Mouse (Mus musculus) left cerebral cortex, postnatal 14 days (tissue): ENCODE measurements around the gene Mas1. TPM values are rescaled to one million over a fixed set of nuclear protein-coding genes. Genes with fewer than 3 reads are reported as not detected.

Experiments used
- DNase-seq, 2 experiments: peaks; one replicate each; pipeline ENCODE4 v3.0.0; 2021 to 2022; ENCODE audit warnings: low spot score in 2 of 2, mixed read lengths in 1 of 2
- intact Hi-C: fragments of 180-260 bp; cut with DNase I; formaldehyde crosslinking; loops from one replicate; pipeline ENCODE4 v1.15.1; 2025
- total RNA-seq, 2 experiments: library from RNA; stranded (reverse); gene quantifications; 2 replicates each; pipeline ENCODE4 v1.2.3; 2021

The Mas1 gene
- total RNA-seq, 2 experiments from 2014 or later = 25.5 to 26.0 TPM

DNA sequence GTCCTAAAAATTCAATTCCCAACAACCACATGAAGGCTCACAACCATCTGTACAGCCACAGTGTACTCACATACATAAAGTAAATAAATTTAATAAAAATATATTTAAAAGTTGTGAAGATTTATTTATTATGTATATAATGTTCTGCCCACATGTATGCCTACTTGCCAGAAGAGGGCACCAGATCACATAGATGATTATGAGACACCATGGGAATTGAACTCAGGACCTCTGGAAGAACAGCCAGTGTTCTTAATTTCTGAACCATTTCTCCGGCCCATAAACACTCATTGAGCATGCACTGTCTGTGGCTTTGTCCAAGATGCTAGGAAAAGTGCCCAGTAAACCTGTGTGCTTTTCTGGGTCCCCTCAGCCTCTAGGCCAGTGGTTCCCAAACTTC is 13.3 kb upstream of the Mas1 start:
- no peak for DNase-seq
- intact Hi-C loops = loop anchor here (5.0 kb wide), 1 partner anchor 116 kb away; no protein-coding TSS in a partner anchor

GRCm38 (mm10) chr17:12880178-12880577 is 12.2 kb upstream of the Mas1 start:
- intact Hi-C loops = loop anchor here (5.0 kb wide), 1 partner anchor 117 kb away; no protein-coding TSS in a partner anchor
- peak; percentile 92 to 93 for DNase-seq

GRCm38 (mm10) chr17:12875734-12876133 is 7.8 kb upstream of the Mas1 start, which contains the start of gene Mrgprh:
Mrgprh (plus strand) TSS chr17:12876034.
- DNase-seq = no peak
- intact Hi-C loops = no loop called here

DNA sequence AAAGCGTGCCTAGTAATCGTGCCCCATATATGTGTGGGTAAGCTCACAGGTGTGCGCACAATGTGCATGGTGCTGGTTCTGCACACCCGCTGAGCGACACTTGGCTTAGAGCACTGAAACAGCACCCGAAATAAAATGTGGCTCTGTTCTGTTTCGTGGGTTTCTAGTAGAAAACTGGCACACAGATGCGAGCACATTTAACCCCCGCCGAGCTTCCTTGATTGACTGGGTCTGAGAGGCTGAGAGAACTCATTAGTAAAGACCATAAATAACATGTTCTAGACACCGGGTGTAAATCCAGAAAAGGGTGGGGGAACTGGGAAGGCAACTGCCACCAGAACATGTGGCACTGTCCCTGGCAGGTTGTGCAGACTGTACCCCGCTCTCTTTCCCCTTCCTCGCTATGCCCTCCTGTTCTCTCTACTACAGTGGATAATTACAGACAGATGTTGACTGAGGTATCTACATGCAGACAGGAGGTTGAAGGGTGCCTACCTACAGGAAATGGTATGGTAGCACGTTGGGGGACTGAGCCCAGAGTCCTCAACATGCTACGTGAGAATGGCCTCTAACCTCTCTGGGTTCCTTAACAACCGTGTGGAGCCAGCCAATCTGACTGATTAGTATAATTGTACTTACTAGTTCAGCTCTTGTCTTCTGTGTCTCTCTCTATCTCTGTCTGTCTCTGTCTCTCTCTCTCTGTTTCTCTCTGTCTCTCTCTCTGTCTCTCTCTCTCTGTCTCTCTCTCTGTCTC is 4.5 kb upstream of the Mas1 start:
- intact Hi-C loops = no loop called here
- DNase-seq = peak; percentile 37 to 76

DNA sequence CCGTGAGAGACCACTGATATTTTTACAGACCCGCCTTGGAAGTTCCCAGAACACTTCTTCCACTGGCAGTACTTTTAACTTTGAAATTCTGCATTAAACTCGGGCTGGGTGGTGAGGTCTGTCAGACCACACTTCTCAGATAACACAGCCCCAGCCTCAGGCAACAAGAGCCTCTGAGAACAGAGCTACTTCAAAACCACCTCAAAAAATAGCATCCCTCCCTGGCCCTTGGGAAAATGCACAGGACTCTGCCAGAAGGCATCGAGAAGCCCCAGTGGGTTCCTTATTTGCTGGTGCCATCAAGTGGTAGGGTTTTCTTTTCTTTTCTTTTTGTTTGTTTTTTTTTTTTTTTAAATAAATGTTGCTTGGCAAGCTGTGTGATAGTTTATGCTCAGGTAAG is 697 bp upstream of the Mas1 start:
- no peak for DNase-seq
- intact Hi-C loops = loop anchor here (5.0 to 10.0 kb wide), 2 partner anchors 71 to 454 kb away; no protein-coding TSS in a partner anchor

DNA sequence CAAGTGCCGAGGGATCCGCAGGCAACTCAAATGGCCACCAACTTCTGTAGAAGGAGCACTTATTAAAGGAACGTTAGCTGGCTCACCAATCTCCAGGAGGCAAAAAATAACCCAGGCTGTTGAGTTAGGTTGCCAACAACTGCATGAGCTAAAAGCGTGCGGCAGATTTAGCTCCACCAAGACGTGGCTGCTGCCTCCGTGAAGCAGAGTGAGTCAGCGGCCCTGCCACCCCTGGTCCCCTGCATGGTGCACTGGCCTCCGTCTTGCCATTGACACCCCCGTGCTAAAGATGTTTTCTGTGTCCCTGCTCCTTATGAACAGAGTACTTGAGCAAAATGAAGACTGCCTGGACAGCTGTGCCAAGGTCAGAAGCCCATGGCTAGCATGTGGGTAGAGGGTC is 1.1 kb downstream of the Mas1 start:
- intact Hi-C loops = loop anchor here (5.0 to 10.0 kb wide), 2 partner anchors 70 to 452 kb away; no protein-coding TSS in a partner anchor

GRCm38 (mm10) chr17:12865407-12865806 is 2.5 kb downstream of the Mas1 start:
- intact Hi-C loops = loop anchor here (5.0 to 10.0 kb wide), 2 partner anchors 68 to 451 kb away; no protein-coding TSS in a partner anchor
- DNase-seq = no peak

More for the DNA sequence above, 1.1 kb downstream of the Mas1 start:
- peak; percentile 52 to 64 for DNase-seq

- DNase-seq = no peak
- intact Hi-C loops = loop anchor here (10.0 kb wide), 1 partner anchor 449 kb away; no protein-coding TSS in a partner anchor
These were observed 3.8 kb downstream of the Mas1 start for GRCm38 (mm10) chr17:12864111-12864510.

GRCm38 (mm10) chr17:12859006-12859520 is 8.9 kb downstream of the Mas1 start:
- intact Hi-C loops = no loop called here
- no peak for DNase-seq

DNA sequence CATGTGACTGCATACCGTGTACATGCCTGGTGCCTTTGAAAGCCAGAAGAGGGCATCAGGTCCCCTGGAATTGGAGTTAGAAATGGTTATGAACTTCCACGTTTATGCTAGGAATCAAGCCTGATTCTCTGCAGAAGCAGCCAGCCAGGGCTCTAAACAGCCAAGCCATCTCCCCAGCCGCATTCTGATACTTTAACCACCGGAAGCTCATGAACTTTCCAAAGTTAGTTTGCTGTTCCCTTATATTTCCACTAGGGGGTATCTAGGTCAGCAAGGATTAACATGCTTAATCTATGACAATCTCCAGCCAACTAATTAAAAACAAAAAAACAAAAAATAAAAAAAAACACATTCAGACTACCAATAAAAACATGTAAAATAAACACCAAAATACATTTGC is 9.9 kb downstream of the Mas1 start:
- intact Hi-C loops = no loop called here
- DNase-seq = no peak

DNA sequence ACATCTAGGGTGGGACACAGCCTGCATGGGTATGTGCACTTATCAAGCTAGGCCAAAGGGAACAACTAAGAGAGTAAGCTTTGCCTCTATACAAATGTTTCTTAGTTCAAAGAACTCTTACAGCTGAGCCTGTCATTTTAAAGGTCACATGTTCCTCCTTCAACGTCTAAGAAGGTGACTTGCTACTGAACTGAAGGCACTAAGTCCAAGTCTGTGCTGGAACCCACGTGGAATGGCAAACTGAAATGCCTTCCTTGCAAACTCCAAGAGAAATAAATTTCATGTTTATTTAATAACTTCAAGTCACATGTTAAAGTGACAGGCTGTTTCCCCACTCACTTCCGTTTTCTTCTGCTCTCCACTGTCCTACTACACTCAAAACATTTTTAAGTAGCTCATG is 10.5 kb downstream of the Mas1 start:
- DNase-seq = no peak
- intact Hi-C loops = no loop called here

- intact Hi-C loops = no loop called here
- no peak for DNase-seq
These were observed 13.6 kb downstream of the Mas1 start for GRCm38 (mm10) chr17:12854386-12854785.

- intact Hi-C loops = no loop called here
- DNase-seq = peak in 1 of 2 experiments; percentile 36
These were observed 14.1 kb downstream of the Mas1 start for GRCm38 (mm10) chr17:12853821-12854220.

GRCm38 (mm10) chr17:12851689-12852088 is 16.3 kb downstream of the Mas1 start:
- intact Hi-C loops = no loop called here
- peak; percentile 52 to 57 for DNase-seq

DNA sequence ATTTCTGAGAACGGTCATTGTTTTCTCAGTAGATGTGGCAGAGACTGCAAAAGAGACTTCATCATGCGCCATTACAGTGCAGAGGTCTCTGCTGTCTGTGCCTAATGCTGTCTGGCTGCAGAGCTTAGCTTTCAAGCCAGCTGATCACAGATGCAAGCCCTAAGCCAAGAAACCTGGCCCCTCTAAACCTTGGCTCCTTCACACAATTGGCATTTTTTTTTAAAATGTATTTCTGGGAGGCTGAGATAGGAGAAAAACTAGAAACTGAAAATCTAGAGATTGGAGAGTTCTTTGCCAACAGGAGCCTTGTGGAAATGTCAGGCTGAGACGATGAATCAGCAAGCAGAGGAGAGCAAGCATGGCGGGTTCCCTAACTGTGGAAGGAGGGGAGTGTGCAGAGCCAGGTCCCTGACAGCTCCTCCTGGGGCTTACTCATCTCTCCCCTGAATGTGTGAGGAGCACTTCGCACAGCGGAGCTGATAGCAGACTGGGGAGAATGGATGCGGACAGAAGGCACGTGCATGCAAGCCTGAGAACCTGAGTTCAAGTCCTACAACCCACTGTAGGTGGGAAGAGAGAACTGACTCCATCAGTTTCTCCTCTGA is 18.1 kb downstream of the Mas1 start:
- intact Hi-C loops = no loop called here
- peak; percentile 56 to 64 for DNase-seq

- no peak for DNase-seq
- intact Hi-C loops = no loop called here
These were observed 20.2 kb downstream of the Mas1 start for GRCm38 (mm10) chr17:12847736-12848135.

DNA sequence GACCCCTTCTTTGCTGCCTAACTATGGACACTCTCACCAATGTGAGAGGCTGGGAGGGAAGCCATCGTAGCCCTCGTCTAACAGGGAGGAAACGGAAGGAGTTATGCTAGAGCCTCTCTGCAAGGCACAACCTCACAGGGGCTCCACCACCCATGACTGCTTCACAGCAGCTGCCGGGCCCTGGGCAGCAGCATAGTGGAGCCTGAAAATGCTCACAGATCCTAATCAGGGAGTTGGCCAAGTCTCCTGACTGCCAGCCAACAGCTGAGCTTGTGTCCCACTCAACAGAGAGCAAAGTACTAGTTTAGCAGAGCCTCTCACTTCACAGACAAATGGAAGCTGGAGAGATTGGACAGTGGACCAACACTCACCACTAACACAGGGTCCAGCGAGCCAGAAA is 21.5 kb downstream of the Mas1 start:
- DNase-seq = peak in 1 of 2 experiments; percentile 58
- intact Hi-C loops = no loop called here

GRCm38 (mm10) chr17:12845862-12846261 is 22.1 kb downstream of the Mas1 start:
- DNase-seq = no peak
- intact Hi-C loops = no loop called here

DNA sequence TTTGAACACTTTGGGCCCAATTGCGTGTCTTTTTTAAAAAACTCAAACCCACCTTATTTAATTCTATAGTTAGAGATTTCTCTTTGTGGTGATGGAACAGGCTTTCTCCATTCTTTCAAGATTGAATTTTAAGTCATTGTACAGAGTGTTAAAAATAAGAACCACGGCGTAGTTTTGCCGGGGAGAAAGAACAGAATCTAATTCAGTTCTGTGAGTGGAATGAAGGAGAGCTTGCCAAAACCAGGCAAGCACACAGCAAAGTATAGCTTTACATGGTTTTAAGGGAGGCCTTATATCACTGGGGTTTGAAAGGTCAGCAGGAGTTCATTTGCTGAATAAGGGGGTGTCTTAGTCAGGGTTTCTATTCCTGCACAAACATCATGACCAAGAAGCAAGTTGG is 23.4 kb downstream of the Mas1 start:
- intact Hi-C loops = no loop called here
- peak; percentile 46 to 61 for DNase-seq

GRCm38 (mm10) chr17:12843826-12844225 is 24.1 kb downstream of the Mas1 start:
- intact Hi-C loops = no loop called here
- no peak for DNase-seq
